Mouse (Mus musculus) midbrain, postnatal 0 days (tissue): ENCODE measurements around the gene Lef1. TPM values are rescaled to one million over a fixed set of nuclear protein-coding genes. Genes with fewer than 3 reads are reported as not detected.

Experiments
- ATAC-seq: fragments of 200-750 bp; cut with Nextera tagmentation; 2 replicates; pipeline ENCODE4 v1.8.0; 2017; ENCODE audit warnings: moderate number of reproducible peaks, mild to moderate bottlenecking, moderate TSS enrichment, moderate library complexity; ENCODE audit not compliant: low FRiP score
- DNase-seq: peaks from one replicate; pipeline ENCODE4 v3.0.0-alpha.2; 2015; ENCODE audit warnings: low spot score
- H3K27ac ChIP-seq: fragments of 300-500 bp; sonication (generic); 2 replicates; pipeline ENCODE4 v1.5.1; 2014; ENCODE audit warnings: low read depth, mild to moderate bottlenecking, low read length, mixed read lengths
- H3K27me3 ChIP-seq: fragments of 300-500 bp; sonication (generic); 2 replicates; pipeline ENCODE4 v1.6.1; 2014; ENCODE audit warnings: low read length, control low read depth, mixed read lengths; ENCODE audit not compliant: insufficient read depth
- H3K36me3 ChIP-seq: fragments of 300-500 bp; sonication (generic); 2 replicates; pipeline ENCODE4 v1.6.1; 2014; ENCODE audit warnings: low read length, control low read depth, mixed read lengths; ENCODE audit not compliant: insufficient read depth
- H3K4me1 ChIP-seq: fragments of 300-500 bp; sonication (generic); 2 replicates; pipeline ENCODE4 v1.6.1; 2014; ENCODE audit warnings: mild to moderate bottlenecking, control low read depth, antibody characterized with exemption, low read length, mixed read lengths; ENCODE audit not compliant: insufficient read depth
- H3K4me2 ChIP-seq: fragments of 300-500 bp; sonication (generic); 2 replicates; pipeline ENCODE4 v1.6.1; 2014; ENCODE audit warnings: low read depth, mild to moderate bottlenecking, low read length, mixed read lengths; ENCODE audit not compliant: poor library complexity, severe bottlenecking
- H3K4me3 ChIP-seq: fragments of 300-500 bp; sonication (generic); 2 replicates; pipeline ENCODE4 v1.5.1; 2014; ENCODE audit warnings: low read depth, mild to moderate bottlenecking, low read length, moderate library complexity
- H3K9ac ChIP-seq: fragments of 300-500 bp; sonication (generic); replicated peaks from 2 replicates; pipeline ENCODE4 v1.6.1; 2014; ENCODE audit warnings: mild to moderate bottlenecking, low read length, moderate library complexity, mixed read lengths; ENCODE audit not compliant: poor library complexity, severe bottlenecking
- H3K9me3 ChIP-seq: fragments of 300-500 bp; sonication (generic); 2 replicates; pipeline ENCODE4 v1.6.1; 2016; ENCODE audit warnings: low read length, control low read depth
- CTCF ChIP-seq: IDR thresholded peaks from 2 replicates; pipeline ENCODE4 v1.5.1; 2016; ENCODE audit warnings: antibody characterized with exemption, mild to moderate bottlenecking
- WGBS: fragments of 180-500 bp; shearing (Covaris S2); extraction: QIAGEN DNeasy Blood & Tissue Kit; methylation state at CpG from one replicate; pipeline ENCODE4 v1.1.7; 2014; 5-methylcytosine and 5-hydroxymethylcytosine counted together
- polyA plus RNA-seq: library from polyadenylated mRNA; unstranded; fragments of >200 nt; fragmentation: Nextera tagmentation; extraction: Ambion mirVana; gene quantifications from 2 replicates; pipeline ENCODE4 v1.2.1, GENCODE M21; 2015
- total RNA-seq: library from RNA; depleted of rRNA; stranded (reverse); fragments of >200 nt; gene quantifications from 2 replicates; pipeline ENCODE4 v1.2.3, GENCODE M21; 2014

Lef1 gene
- total and polyA plus RNA-seq, 2 experiments from 2014 or later, result 42.0 to 50.4 TPM

- no peaks in the 10 kb centered on the region for H3K36me3 ChIP-seq
- no peaks in the 10 kb centered on the region for H3K27me3 ChIP-seq
- no peak for DNase-seq
- H3K4me2 ChIP-seq, result no peak overlapping the region
- H3K4me3 ChIP-seq, result no peak overlapping the region
- WGBS, result 79% methylated on average over 15 of the region's 15 CpGs
- no peak overlapping the region for H3K9ac ChIP-seq
- no peaks in the 10 kb centered on the region for H3K4me1 ChIP-seq
- H3K27ac ChIP-seq, result no peak overlapping the region
- no peak for ATAC-seq
- no peak for TF ChIP-seq CTCF
- no peaks in the 10 kb centered on the region for H3K9me3 ChIP-seq
These were observed 153.7 kb downstream of the Lef1 start for GRCm38 (mm10) chr3:131263766-131264486.

GRCm38 (mm10) chr3:131265516-131265915, 155.2 kb downstream of the Lef1 start:
- no peak overlapping the region for H3K9ac ChIP-seq
- no peak for DNase-seq
- no peaks in the 10 kb centered on the region for H3K4me1 ChIP-seq
- 94% methylated on average over 8 of the region's 8 CpGs for WGBS
- H3K36me3 ChIP-seq, result no peaks in the 10 kb centered on the region
- H3K27me3 ChIP-seq, result no peaks in the 10 kb centered on the region
- H3K9me3 ChIP-seq, result no peaks in the 10 kb centered on the region
- H3K4me2 ChIP-seq, result no peak overlapping the region
- no peak overlapping the region for H3K27ac ChIP-seq
- ATAC-seq, result no peak
- H3K4me3 ChIP-seq, result no peak overlapping the region
- no peak for TF ChIP-seq CTCF

GRCm38 (mm10) chr3:131266366-131267050, 156.2 kb downstream of the Lef1 start:
- no peak for DNase-seq
- Histone ChIP-seq H3K4me2 (no peak overlapping the region), H3K27me3 (no peaks in the 10 kb centered on the region), H3K4me1 (0 out of 2 replicates have a peak, but pooled peaks cover 4% of the 10 kb centered on the region), H3K9me3 (no peaks in the 10 kb centered on the region), H3K36me3 (no peaks in the 10 kb centered on the region), H3K9ac (no peak overlapping the region), H3K4me3 (no peak overlapping the region), H3K27ac (no peak overlapping the region)
- TF ChIP-seq CTCF, result no peak
- 88% methylated on average over 3 of the region's 3 CpGs for WGBS
- ATAC-seq, result no peak

- Histone ChIP-seq H3K4me1 (0 out of 2 replicates have a peak, but pooled peaks cover 5% of the 10 kb centered on the region), H3K9me3 (no peaks in the 10 kb centered on the region), H3K36me3 (no peaks in the 10 kb centered on the region), H3K27ac (no peak overlapping the region), H3K27me3 (no peaks in the 10 kb centered on the region), H3K4me2 (0 out of 2 replicates have a peak overlapping the region, but pooled peaks have one; percentile 85), H3K4me3 (no peak overlapping the region), H3K9ac (no peak overlapping the region)
- no peak for TF ChIP-seq CTCF
- ATAC-seq (no peak), DNase-seq (no peak)
- WGBS, result 20% methylated on average over 6 of the region's 6 CpGs
These were observed 160.1 kb downstream of the Lef1 start for GRCm38 (mm10) chr3:131270381-131270780.

- Histone ChIP-seq H3K4me1 (0 out of 2 replicates have a peak, but pooled peaks cover 5% of the 10 kb centered on the region), H3K4me3 (peak overlapping the region; percentile 69), H3K27me3 (no peaks in the 10 kb centered on the region), H3K36me3 (no peaks in the 10 kb centered on the region), H3K27ac (no peak overlapping the region), H3K9ac (no peak overlapping the region; the same call in 1 of the 2 replicates), H3K9me3 (no peaks in the 10 kb centered on the region), H3K4me2 (peak overlapping the region; percentile 85)
- ATAC-seq (no peak; the same call in 1 of the 2 replicates), DNase-seq (no peak)
- WGBS, result 8% methylated on average over 8 of the region's 8 CpGs
- TF ChIP-seq CTCF, result peak; percentile 26
These were observed 160.9 kb downstream of the Lef1 start for GRCm38 (mm10) chr3:131271157-131271556.
